Comparison of ENCODE assay signal across 8 mouse cellular contexts in the genomic region with DNA sequence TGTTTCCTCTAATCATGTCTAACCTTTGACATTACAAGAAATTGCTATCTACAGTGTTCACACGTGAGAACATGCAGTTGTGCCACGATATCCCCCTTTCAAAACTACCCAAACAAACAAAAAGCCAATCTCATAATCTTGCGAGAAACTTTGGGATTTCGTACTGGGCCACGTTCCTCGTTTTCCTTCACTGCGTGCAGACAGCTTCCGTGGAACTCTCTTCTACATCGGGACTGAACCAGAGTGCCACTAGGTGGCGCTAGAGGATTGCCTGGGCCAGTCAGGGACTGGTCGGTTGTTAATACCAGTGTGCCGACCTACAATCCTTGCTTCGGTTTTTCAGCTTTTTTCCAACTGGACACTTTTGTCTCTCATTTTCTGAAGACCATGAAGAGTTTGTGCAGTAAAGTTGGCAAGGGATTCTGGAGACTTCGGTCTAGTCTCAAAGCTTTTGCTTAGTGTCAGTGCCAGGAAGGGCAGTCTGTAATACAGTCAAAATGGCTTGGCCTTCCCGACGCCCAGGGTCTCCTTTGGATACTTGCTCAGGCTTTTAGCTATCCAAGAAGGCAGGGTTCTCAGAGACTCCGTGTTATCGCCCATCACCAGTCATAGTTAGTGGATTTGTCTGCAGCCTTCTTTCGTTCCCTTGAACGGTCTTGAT. TPM values are rescaled to one million over a fixed set of nuclear protein-coding genes. Genes with fewer than 3 reads are reported as not detected.
DNase-seq lines count a peak whose midpoint lies in the region; ATAC-seq lines count a peak whose summit lies in the region.

No protein-coding gene starts in this region.

- intact Hi-C loops in left cerebral cortex, postnatal 25 days (cut with DNase I) = loop anchor here (2.0 to 5.0 kb wide), 3 partner anchors 50 to 306 kb away; no protein-coding TSS in a partner anchor

- H3K9ac ChIP-seq in intestine, embryonic 15.5 days = no peak overlapping the region

- H3K4me1 ChIP-seq in intestine, embryonic 15.5 days (replicated peaks) = no peaks in the 10 kb centered on the region
- H3K4me1 ChIP-seq in midbrain, embryonic 10.5 days = peaks cover 30% of the 10 kb centered on the region

- H3K36me3 ChIP-seq in intestine, embryonic 15.5 days = no peaks in the 10 kb centered on the region
- no peaks in the 10 kb centered on the region for H3K36me3 ChIP-seq in midbrain, embryonic 10.5 days

- H3K9me3 ChIP-seq in intestine, embryonic 15.5 days = no peaks in the 10 kb centered on the region
- H3K9me3 ChIP-seq in midbrain, embryonic 10.5 days (replicated peaks) = no peaks in the 10 kb centered on the region

- ATAC-seq in intestine, embryonic 15.5 days = peak; percentile 90

- H3K4me3 ChIP-seq in intestine, embryonic 15.5 days (replicated peaks) = no peak overlapping the region
- H3K4me3 ChIP-seq in midbrain, embryonic 10.5 days = 0 out of 2 replicates have a peak overlapping the region, but pooled peaks have one; percentile 11

- peak overlapping the region; percentile 30 for H3K4me2 ChIP-seq in intestine, embryonic 15.5 days (replicated peaks)

- DNase-seq in adrenal gland, adult 8-10 months = peak; percentile 62
- peak; percentile 87 for DNase-seq in embryo, embryonic 9.5 days (ENCODE audit: extremely low spot score)
- DNase-seq in gastrocnemius, postnatal 4 days (ENCODE audit: low spot score in 2 of 2) = peak; percentile 82 to 89
- DNase-seq in left cerebral cortex, postnatal 25 days (ENCODE audit: low spot score in 2 of 2) = peak; percentile 86 to 87
- peak; percentile 90 for DNase-seq in midbrain, embryonic 10.5 days (ENCODE audit: low spot score)
- DNase-seq in right cerebral cortex, postnatal 36 days (ENCODE audit: low spot score in 2 of 2) = peak; percentile 56 to 57
- peak; percentile 79 to 92 for DNase-seq in urinary bladder, postnatal 4 days (ENCODE audit: low spot score in 2 of 2)

- 21% methylated on average over 20 of the region's 20 CpGs for WGBS in intestine, embryonic 15.5 days
- WGBS in midbrain, embryonic 10.5 days = 21% methylated on average over 20 of the region's 20 CpGs

- no peaks in the 10 kb centered on the region for H3K27me3 ChIP-seq in intestine, embryonic 15.5 days (replicated peaks)
- H3K27me3 ChIP-seq in midbrain, embryonic 10.5 days (ENCODE audit: low read depth, poor library complexity, severe bottlenecking) = peaks cover 13% of the 10 kb centered on the region

- no peak overlapping the region for H3K27ac ChIP-seq in intestine, embryonic 15.5 days
- H3K27ac ChIP-seq in midbrain, embryonic 10.5 days (replicated peaks) = no peak overlapping the region; the same call in 1 of the 2 replicates

RNA-seq across cellular contexts. Expression of a gene that starts 22.2 kb away (rescaled TPM):
- total RNA-seq in adrenal gland, adult 8-10 months (2022) = 1 to 10 TPM in 2 of 4 experiments, under 1 TPM in 2; 0.17 to 2.2 (median 0.84) TPM
- 1 to 10 TPM; 1.1 to 1.6 TPM for total RNA-seq in gastrocnemius, postnatal 4 days (2021)
- 2.7 and 2.8 TPM in 2 replicates for polyA plus RNA-seq in intestine, embryonic 15.5 days (2015; fragmentation: Nextera tagmentation; extraction: Ambion mirVana)
- total RNA-seq in left cerebral cortex, postnatal 25 days (2021) = 1 to 10 TPM; 1.4 to 1.8 TPM
- 1.2 TPM in 2 replicates for polyA plus RNA-seq in midbrain, embryonic 10.5 days (2016; fragmentation: Nextera tagmentation; extraction: Ambion mirVana)
